Mouse (Mus musculus) bone marrow, adult 2 months (tissue): ENCODE measurements around the gene Nynrin.

ENCODE experiments used
- CTCF ChIP-seq: fragments of 200-500 bp; IDR thresholded peaks from 2 replicates; pipeline ENCODE4 v1.5.1; 2011; ENCODE audit warnings: low read length, control low read depth; ENCODE audit not compliant: control insufficient read depth, insufficient read depth
- POLR2A ChIP-seq: fragments of 200-500 bp; IDR thresholded peaks from 2 replicates; pipeline ENCODE4 v1.6.1; 2011; ENCODE audit warnings: low read depth, mild to moderate bottlenecking, control low read depth, low read length, borderline replicate concordance; ENCODE audit not compliant: control insufficient read depth

- TF ChIP-seq CTCF (no peak), POLR2A (peak; percentile 77; the same call in 1 of the 2 replicates)
Measured at GRCm38 (mm10) chr14:55884713-55885113, 30.9 kb downstream of the Nynrin start, which contains the start of gene Khnyn.
